Mouse (Mus musculus) ovary, adult 2 months (tissue): ENCODE results near the gene Olfr910. TPM values are rescaled to one million over a fixed set of nuclear protein-coding genes. Genes with fewer than 3 reads are reported as not detected.

Experiments used
- polyA plus RNA-seq: library from polyadenylated mRNA; depleted of rRNA; stranded (reverse); fragments of >200 nt; gene quantifications from 2 replicates; pipeline ENCODE4 v1.2.3, GENCODE M21; 2012; rRNA removed

The Olfr910 gene
- polyA plus RNA-seq, result not detected in 2 replicates

GRCm38 (mm10) chr9:38537549-38537948 lies at the start of gene Olfr910:
Olfr910 (plus strand) TSS chr9:38537849.

GRCm38 (mm10) chr9:38495501-38495900 lies 42.1 kb upstream of the Olfr910 start, which contains the start of gene Olfr907:
Olfr907 (plus strand) TSS chr9:38495801.

GRCm38 (mm10) chr9:38521280-38521679 lies 16.4 kb upstream of the Olfr910 start, which contains the start of gene Olfr911-ps1:
Olfr911-ps1 (plus strand) TSS chr9:38521580.

GRCm38 (mm10) chr9:38579878-38580277 lies 42.2 kb downstream of the Olfr910 start, which contains the start of gene Olfr912:
Olfr912 (plus strand) TSS chr9:38580178.

Other genes with a start within 250 kb of the Olfr910 start
- not detected in 2 replicates for gene Olfr896-ps1, start 246.7 kb upstream of the Olfr910 start, polyA plus RNA-seq
- gene Olfr25, start 208.8 kb upstream of the Olfr910 start, polyA plus RNA-seq, result not detected in 2 replicates
- gene Olfr898, start 189.4 kb upstream of the Olfr910 start, polyA plus RNA-seq, result not detected in 2 replicates
- not detected in 2 replicates for gene Olfr250, start 171.0 kb upstream of the Olfr910 start, polyA plus RNA-seq
- not detected in 2 replicates for gene Olfr251, start 160.8 kb upstream of the Olfr910 start, polyA plus RNA-seq
- not detected in 2 replicates for gene Olfr147, start 136.2 kb upstream of the Olfr910 start, polyA plus RNA-seq
- gene Olfr901, start 108.4 kb upstream of the Olfr910 start, polyA plus RNA-seq, result not detected in 2 replicates
- gene Olfr902, start 90.2 kb upstream of the Olfr910 start, polyA plus RNA-seq, result not detected in 2 replicates
- gene Olfr904, start 74.7 kb upstream of the Olfr910 start, polyA plus RNA-seq, result not detected in 2 replicates
- gene Olfr905, start 66.7 kb upstream of the Olfr910 start, polyA plus RNA-seq, result not detected in 2 replicates
- not detected in 2 replicates for gene Olfr906, start 50.8 kb upstream of the Olfr910 start, polyA plus RNA-seq
- not detected in 2 replicates for gene Olfr907, start 42.0 kb upstream of the Olfr910 start, polyA plus RNA-seq
- not detected in 2 replicates for gene Olfr911-ps1, start 16.3 kb upstream of the Olfr910 start, polyA plus RNA-seq
- gene Olfr912, start 42.3 kb downstream of the Olfr910 start, polyA plus RNA-seq, result not detected in 2 replicates
- gene Olfr913, start 54.9 kb downstream of the Olfr910 start, polyA plus RNA-seq, result not detected in 2 replicates
- not detected in 2 replicates for gene Olfr914, start 67.3 kb downstream of the Olfr910 start, polyA plus RNA-seq
- not detected in 2 replicates for gene Olfr916, start 122.0 kb downstream of the Olfr910 start, polyA plus RNA-seq
- not detected in 2 replicates for gene Olfr917, start 128.0 kb downstream of the Olfr910 start, polyA plus RNA-seq
- gene Olfr918, start 136.8 kb downstream of the Olfr910 start, polyA plus RNA-seq, result not detected in 2 replicates
- not detected in 2 replicates for gene Olfr919, start 165.8 kb downstream of the Olfr910 start, polyA plus RNA-seq
- 15.2 and 15.4 TPM in 2 replicates for gene Vwa5a, start 180.4 kb downstream of the Olfr910 start, polyA plus RNA-seq
- gene Olfr920, start 214.4 kb downstream of the Olfr910 start, polyA plus RNA-seq, result 0.16 and 0.20 TPM in 2 replicates
- not detected in 2 replicates for gene Olfr921, start 235.2 kb downstream of the Olfr910 start, polyA plus RNA-seq